Mouse (Mus musculus) brain, embryonic 14.5 days (tissue): ENCODE measurements at regions not wholly inside any gene's neighbourhood (a gene's known extent, or its start where the extent isn't known, plus 50 kb on each side); places are given as distances from the start of the nearest gene placed in this dataset.

ENCODE experiments used
- DNase-seq: peaks from one replicate; pipeline ENCODE4 v3.0.0-alpha.2; 2011; ENCODE audit warnings: low read depth
- CTCF ChIP-seq: fragments of 200-500 bp; IDR thresholded peaks from 2 replicates; pipeline ENCODE4 v1.5.1; 2012; ENCODE audit warnings: inconsistent platforms, mild to moderate bottlenecking, moderate library complexity, borderline replicate concordance; ENCODE audit not compliant: insufficient read depth, insufficient read length; ENCODE audit errors: extremely low read depth
- POLR2A ChIP-seq: fragments of 200-500 bp; IDR thresholded peaks from 2 replicates; pipeline ENCODE4 v1.6.1; 2012; ENCODE audit warnings: mild to moderate bottlenecking, inconsistent platforms, borderline replicate concordance; ENCODE audit not compliant: poor library complexity, insufficient read depth, insufficient read length, severe bottlenecking; ENCODE audit errors: extremely low read depth

DNA sequence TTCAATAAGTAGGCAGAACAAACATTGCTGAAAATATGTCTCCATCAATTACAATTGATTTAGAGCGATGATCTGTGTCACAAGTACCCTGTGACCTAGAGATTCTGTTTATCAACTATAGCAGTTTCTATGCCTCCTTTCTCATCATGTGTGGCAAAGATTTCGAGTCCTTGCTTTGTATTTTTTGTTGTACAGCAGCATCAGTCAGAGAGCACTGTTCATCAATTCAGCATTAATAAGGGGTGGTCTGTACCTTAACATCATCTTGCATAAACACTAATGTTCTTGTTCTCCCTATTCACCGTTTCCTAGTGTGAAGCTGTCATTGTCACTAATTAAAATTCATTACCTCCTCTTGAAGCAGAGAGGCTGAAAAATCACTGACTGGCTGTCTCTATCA is 873.0 kb upstream of the Crim1 start:
- no peak for TF ChIP-seq CTCF
- TF ChIP-seq POLR2A: no peak
- peak; percentile 34 for DNase-seq
